Mouse (Mus musculus) olfactory bulb, adult 2 months (tissue): ENCODE measurements around the gene Ptpn14.

Experiments
- CTCF ChIP-seq: fragments of 200-500 bp; IDR thresholded peaks from 2 replicates; pipeline ENCODE4 v1.5.1; 2012; ENCODE audit warnings: low read depth, mild to moderate bottlenecking, low read length, moderate library complexity; ENCODE audit not compliant: insufficient read depth
- POLR2A ChIP-seq: fragments of 200-500 bp; IDR thresholded peaks from 2 replicates; pipeline ENCODE4 v1.6.1; 2012; ENCODE audit warnings: mild to moderate bottlenecking, low read depth, low read length, moderate library complexity; ENCODE audit not compliant: insufficient read depth

DNA sequence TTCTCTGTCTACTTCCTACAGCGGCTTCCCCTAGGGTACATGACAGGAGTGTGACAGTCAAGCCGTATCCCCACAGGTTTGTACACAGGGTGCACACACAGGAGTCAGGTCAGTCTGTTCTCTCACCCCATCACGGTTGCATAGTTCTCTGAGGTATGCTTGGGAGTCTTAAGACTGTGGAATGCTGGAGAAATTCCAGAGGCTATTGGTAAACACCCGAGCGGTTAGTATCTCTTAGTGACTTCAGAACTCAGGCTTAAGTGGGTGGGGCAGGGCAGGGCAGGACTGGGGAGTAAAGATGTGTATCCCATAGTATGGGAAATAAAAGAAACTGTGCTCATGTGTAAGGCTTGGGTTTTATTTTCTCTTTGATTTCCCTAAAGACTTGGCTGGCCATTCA lies 50.3 kb downstream of the Ptpn14 start:
- TF ChIP-seq CTCF: no peak
- no peak for TF ChIP-seq POLR2A
